Mouse (Mus musculus) cerebellum, adult 2 months (tissue): Measurements from ENCODE around the gene Cish.

Source experiments
- CTCF ChIP-seq: fragments of 200-500 bp; IDR thresholded peaks from 2 replicates; pipeline ENCODE4 v1.5.1; 2011; ENCODE audit warnings: low read depth, mild to moderate bottlenecking, control low read depth, low read length, moderate library complexity, borderline replicate concordance; ENCODE audit not compliant: insufficient read depth
- POLR2A ChIP-seq: fragments of 200-500 bp; IDR thresholded peaks from 2 replicates; pipeline ENCODE4 v1.6.1; 2011; ENCODE audit warnings: low read length, control low read depth, borderline replicate concordance; ENCODE audit not compliant: insufficient read depth

- no peak for TF ChIP-seq POLR2A
- TF ChIP-seq CTCF, result no peak
These were observed 33.5 kb upstream of the Cish start for GRCm38 (mm10) chr9:107262375-107262774.
